Mouse (Mus musculus) heart, postnatal 0 days (tissue): Measurements from ENCODE around the gene Gnmt.

Source experiments
- CTCF ChIP-seq: IDR thresholded peaks from 2 replicates; pipeline ENCODE4 v1.5.1; 2016; ENCODE audit warnings: antibody characterized with exemption, control low read depth, low read depth
- EP300 ChIP-seq: IDR thresholded peaks from 2 replicates; pipeline ENCODE4 v1.6.1; 2016; ENCODE audit warnings: antibody characterized with exemption, low read depth

DNA sequence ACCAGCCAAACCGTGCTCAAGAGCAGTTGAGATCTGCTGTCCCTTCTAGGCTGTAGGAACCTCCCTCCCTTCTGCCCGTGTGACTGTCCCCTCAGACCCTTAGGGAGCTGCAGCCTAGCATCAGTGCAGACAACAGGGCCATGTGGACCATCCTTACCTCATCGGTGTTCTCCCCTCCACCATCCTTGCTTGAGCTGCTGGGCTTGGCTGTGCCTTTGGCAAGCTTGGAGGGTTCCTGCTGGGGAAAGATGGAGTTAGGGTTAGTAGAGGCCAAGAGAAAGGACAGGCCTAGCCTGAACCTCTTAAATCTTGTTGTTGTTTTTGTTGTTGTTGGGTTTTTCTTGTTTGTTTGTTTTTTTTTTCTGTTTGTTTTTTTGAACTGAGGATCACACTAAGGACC is 29.1 kb downstream of the Gnmt start:
- TF ChIP-seq CTCF (no peak), EP300 (no peak)
